Mouse (Mus musculus) stomach, embryonic 16.5 days (tissue): Measurements from ENCODE around the gene Rnf227. TPM values are rescaled to one million over a fixed set of nuclear protein-coding genes. Genes with fewer than 3 reads are reported as not detected.

Experiments used
- ATAC-seq: fragments of 200-750 bp; cut with Nextera tagmentation; 2 replicates; pipeline ENCODE4 v1.8.0; 2017; ENCODE audit warnings: moderate number of reproducible peaks, moderate TSS enrichment; ENCODE audit not compliant: insufficient read depth, low FRiP score
- H3K27ac ChIP-seq: fragments of 300-500 bp; sonication (generic); 2 replicates; pipeline ENCODE4 v1.5.1; 2014; ENCODE audit warnings: low read length
- H3K27me3 ChIP-seq: fragments of 300-500 bp; sonication (generic); 2 replicates; pipeline ENCODE4 v1.6.1; 2014; ENCODE audit warnings: low read length, control low read depth, mixed read lengths; ENCODE audit not compliant: control insufficient read depth, insufficient read depth
- H3K36me3 ChIP-seq: fragments of 300-500 bp; sonication (generic); 2 replicates; pipeline ENCODE4 v1.6.1; 2014; ENCODE audit warnings: low read length; ENCODE audit not compliant: control insufficient read depth, insufficient read depth
- H3K4me1 ChIP-seq: fragments of 300-500 bp; sonication (generic); 2 replicates; pipeline ENCODE4 v1.6.1; 2014; ENCODE audit warnings: low read length, control low read depth, mixed read lengths; ENCODE audit not compliant: control insufficient read depth, insufficient read depth
- H3K4me2 ChIP-seq: fragments of 300-500 bp; sonication (generic); 2 replicates; pipeline ENCODE4 v1.6.1; 2014; ENCODE audit warnings: low read depth, low read length, mixed read lengths
- H3K4me3 ChIP-seq: fragments of 300-500 bp; sonication (generic); replicated peaks from 2 replicates; pipeline ENCODE4 v1.5.1; 2014; ENCODE audit warnings: mild to moderate bottlenecking, low read length
- H3K9ac ChIP-seq: fragments of 300-500 bp; sonication (generic); 2 replicates; pipeline ENCODE4 v1.6.1; 2014; ENCODE audit warnings: low read length
- H3K9me3 ChIP-seq: fragments of 300-500 bp; sonication (generic); replicated peaks from 2 replicates; pipeline ENCODE4 v1.6.1; 2016; ENCODE audit warnings: low read length, control low read depth; ENCODE audit not compliant: control insufficient read depth
- WGBS: fragments of 180-500 bp; shearing (Covaris S2); extraction: QIAGEN DNeasy Blood & Tissue Kit; methylation state at CpG from one replicate; pipeline ENCODE4 v1.1.7; 2014; 5-methylcytosine and 5-hydroxymethylcytosine counted together
- polyA plus RNA-seq: library from polyadenylated mRNA; unstranded; fragments of >200 nt; fragmentation: Nextera tagmentation; extraction: Ambion mirVana; gene quantifications from 2 replicates; pipeline ENCODE4 v1.2.1, GENCODE M21; 2015

The Rnf227 gene
- polyA plus RNA-seq, 1 experiment from 2014 or later = 11.8 TPM

GRCm38 (mm10) chr11:69366855-69367615, 26.8 kb downstream of the Rnf227 start:
- no peak for ATAC-seq
- no peaks in the 10 kb centered on the region for H3K9me3 ChIP-seq
- peak overlapping the region; percentile 99 for H3K9ac ChIP-seq
- WGBS = under 1% methylated on average over 22 of the region's 22 CpGs
- peaks cover 44% of the 10 kb centered on the region for H3K4me1 ChIP-seq
- peak overlapping the region; percentile 100 for H3K27ac ChIP-seq
- peak overlapping the region; percentile 85 for H3K4me3 ChIP-seq
- no peaks in the 10 kb centered on the region for H3K27me3 ChIP-seq
- peaks cover 9% of the 10 kb centered on the region; the same call in 1 of the 2 replicates for H3K36me3 ChIP-seq
- H3K4me2 ChIP-seq = peak overlapping the region; percentile 95

DNA sequence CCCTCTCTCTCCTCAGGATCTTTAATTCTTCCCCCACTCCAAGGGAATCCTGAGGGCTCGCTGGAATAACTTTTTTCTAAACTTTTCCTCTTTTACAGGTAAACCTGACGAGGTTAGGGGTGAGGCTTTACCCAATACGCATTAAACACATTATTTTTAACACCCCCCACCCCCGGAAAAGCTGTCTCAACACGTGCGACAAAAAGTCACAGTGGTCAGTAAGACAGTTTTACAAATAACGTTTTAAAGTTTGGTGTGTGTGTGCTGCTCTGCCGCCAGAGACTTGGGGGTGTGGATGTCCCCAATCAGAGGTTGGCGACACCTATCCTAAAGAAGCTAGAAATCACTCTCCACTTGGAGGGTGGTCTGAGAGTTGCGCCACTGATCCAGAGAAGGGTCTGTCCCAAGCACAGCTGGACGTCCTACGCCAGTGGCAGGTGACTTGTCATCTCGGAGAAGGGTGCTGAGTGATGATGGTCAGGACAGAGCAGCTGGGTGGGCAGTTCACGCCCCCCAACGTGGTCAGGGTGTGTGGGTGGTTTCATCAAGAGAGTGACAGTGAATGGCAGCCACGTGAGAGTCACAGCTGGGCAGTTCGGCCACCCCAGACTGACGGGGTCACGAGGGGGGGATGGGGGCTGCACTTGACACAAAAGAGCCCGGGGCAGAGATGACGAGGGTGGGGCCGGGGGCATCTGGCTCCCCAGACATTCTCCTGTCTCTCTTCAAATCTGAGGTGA, 27.5 kb downstream of the Rnf227 start:
- Histone ChIP-seq H3K36me3 (peaks cover 5% of the 10 kb centered on the region; the same call in 1 of the 2 replicates), H3K4me1 (peaks cover 52% of the 10 kb centered on the region), H3K9me3 (no peaks in the 10 kb centered on the region), H3K9ac (peak overlapping the region; percentile 99), H3K27me3 (no peaks in the 10 kb centered on the region), H3K27ac (peak overlapping the region; percentile 100), H3K4me2 (peak overlapping the region; percentile 95), H3K4me3 (peak overlapping the region; percentile 85)
- WGBS = under 1% methylated on average over 22 of the region's 22 CpGs
- ATAC-seq = no peak

DNA sequence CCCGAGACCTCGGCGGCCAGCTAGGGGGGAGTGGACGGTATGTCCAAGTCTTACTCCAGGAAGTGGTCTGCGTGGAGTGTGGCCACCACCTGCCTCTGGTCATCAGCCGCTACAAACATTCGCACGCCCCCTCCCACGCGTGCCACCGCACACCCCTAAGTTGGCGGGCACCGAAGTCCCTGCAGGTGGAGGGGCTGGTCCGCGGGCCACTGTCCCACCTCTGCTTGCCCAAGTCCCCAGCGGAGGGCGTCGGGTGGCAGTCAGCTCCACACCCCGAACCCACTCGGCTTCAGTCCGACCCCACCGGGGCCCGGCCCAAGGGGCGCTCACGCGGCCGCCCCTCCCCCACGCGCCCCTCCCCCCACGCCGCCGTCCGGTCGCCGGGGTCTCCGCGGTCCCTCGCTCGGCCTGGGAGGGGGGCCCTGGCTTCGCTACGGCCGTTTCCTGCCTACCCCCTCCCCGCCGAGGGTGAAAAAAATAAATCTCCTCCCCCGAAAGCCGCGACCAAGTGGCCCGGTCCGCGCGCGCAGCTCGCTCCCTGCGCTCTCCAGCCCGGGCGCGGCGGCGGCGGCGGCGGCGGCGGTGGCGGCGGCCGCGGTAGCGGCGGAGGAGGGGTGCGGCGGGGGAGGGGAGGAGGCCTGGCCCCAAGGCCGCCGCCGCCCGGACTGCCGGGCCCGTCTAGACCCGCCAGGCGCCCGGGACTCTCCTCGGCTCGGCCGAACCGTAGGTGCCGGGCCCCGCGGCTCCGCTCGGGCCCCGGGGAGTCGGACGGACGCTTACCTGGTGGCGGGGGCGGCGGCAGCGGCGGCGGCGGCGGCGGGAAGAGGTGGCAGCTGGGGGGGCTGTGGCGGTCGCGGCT, 28.3 kb downstream of the Rnf227 start:
- Histone ChIP-seq H3K4me3 (peak overlapping the region; percentile 85), H3K36me3 (no peaks in the 10 kb centered on the region), H3K9ac (peak overlapping the region; percentile 99), H3K27ac (peak overlapping the region; percentile 100), H3K4me2 (peak overlapping the region; percentile 95), H3K4me1 (peaks cover 58% of the 10 kb centered on the region), H3K27me3 (no peaks in the 10 kb centered on the region), H3K9me3 (no peaks in the 10 kb centered on the region)
- no peak for ATAC-seq
- under 1% methylated on average over 80 of the region's 106 CpGs for WGBS

GRCm38 (mm10) chr11:69369215-69369989, 29.1 kb downstream of the Rnf227 start, which contains the start of gene Chd3:
Chd3 (minus strand) TSS chr11:69369406.
- no peak for ATAC-seq
- Histone ChIP-seq H3K4me1 (peaks cover 51% of the 10 kb centered on the region), H3K9ac (peak within 1 kb of the TSS; percentile 99)

DNA sequence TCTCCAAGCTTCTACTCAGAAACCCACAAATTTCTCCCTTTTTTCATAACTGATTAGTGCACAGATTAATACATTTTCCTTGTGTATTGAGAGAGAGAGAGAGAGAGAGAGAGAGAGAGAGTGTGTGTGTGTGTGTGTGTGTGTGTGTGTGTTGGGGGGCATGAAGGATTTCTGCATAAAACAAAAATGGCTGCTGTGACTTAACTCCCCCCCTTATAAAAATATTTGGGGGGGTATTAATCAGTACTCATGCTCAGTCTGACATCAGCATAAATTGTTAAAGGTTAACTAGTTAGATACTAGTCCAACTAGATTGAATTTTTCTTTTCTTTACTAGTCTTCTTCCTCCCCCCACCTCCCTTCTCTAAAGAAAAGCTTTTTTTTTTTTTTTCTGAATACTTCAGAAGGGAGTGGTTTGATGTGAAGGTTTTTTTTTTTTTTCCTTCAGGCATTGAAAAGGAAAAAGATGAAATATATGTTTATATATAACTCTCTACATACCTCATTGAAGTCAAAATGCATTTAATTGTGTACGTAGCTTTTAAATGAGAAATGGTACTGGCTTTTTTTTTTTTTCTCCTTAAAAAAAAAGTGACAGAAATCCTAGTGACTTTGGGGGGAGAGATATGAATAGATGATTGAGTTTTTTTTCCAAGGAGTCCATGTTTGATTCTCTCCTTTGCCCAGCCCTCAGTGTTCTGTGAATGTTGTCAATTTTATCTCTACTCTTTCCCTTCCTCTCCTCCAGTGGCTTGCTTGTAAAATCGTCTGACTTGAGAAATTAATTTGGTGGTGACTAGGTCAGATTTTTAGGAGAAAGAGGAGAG, 29.9 kb downstream of the Rnf227 start:
- peaks cover 43% of the 10 kb centered on the region for H3K4me1 ChIP-seq
- WGBS = 13% methylated on average over 2 of the region's 2 CpGs
- no peak for ATAC-seq

More at GRCm38 (mm10) chr11:69369215-69369989, 29.1 kb downstream of the Rnf227 start, which contains the start of gene Chd3:
- WGBS = under 1% methylated on average over 20 of the region's 34 CpGs
- Histone ChIP-seq H3K4me3 (peak within 1 kb of the TSS; percentile 85), H3K4me2 (peak within 1 kb of the TSS; percentile 95), H3K27me3 (no peaks in the 10 kb centered on the region), H3K36me3 (no peaks in the 10 kb centered on the region), H3K9me3 (no peaks in the 10 kb centered on the region), H3K27ac (peak within 1 kb of the TSS; percentile 100)

GRCm38 (mm10) chr11:69370817-69371215, 30.6 kb downstream of the Rnf227 start:
- H3K27ac ChIP-seq = peak overlapping the region; percentile 89
- no peaks in the 10 kb centered on the region for H3K36me3 ChIP-seq
- H3K27me3 ChIP-seq = no peaks in the 10 kb centered on the region
- H3K4me2 ChIP-seq = peak overlapping the region; percentile 40
- 0 out of 2 replicates have a peak overlapping the region, but pooled peaks have one; percentile 5 for H3K9ac ChIP-seq
- peak overlapping the region; percentile 2; the same call in 1 of the 2 replicates for H3K4me3 ChIP-seq
- no peaks in the 10 kb centered on the region for H3K9me3 ChIP-seq
- 12% methylated on average over 9 of the region's 9 CpGs for WGBS
- no peak for ATAC-seq
- H3K4me1 ChIP-seq = peaks cover 37% of the 10 kb centered on the region

More for the DNA sequence above, 29.9 kb downstream of the Rnf227 start:
- Histone ChIP-seq H3K4me3 (peak overlapping the region; percentile 85), H3K4me2 (peak overlapping the region; percentile 95), H3K36me3 (no peaks in the 10 kb centered on the region), H3K9ac (peak overlapping the region; percentile 99; the same call in 1 of the 2 replicates), H3K27ac (peak overlapping the region; percentile 100), H3K27me3 (no peaks in the 10 kb centered on the region), H3K9me3 (no peaks in the 10 kb centered on the region)

GRCm38 (mm10) chr11:69371601-69372000, 31.3 kb downstream of the Rnf227 start:
- Histone ChIP-seq H3K4me2 (peak overlapping the region; percentile 40; the same call in 1 of the 2 replicates), H3K4me3 (no peak overlapping the region)
- 52% methylated on average over 12 of the region's 12 CpGs for WGBS

More at GRCm38 (mm10) chr11:69371601-69372000, 31.3 kb downstream of the Rnf227 start:
- Histone ChIP-seq H3K27me3 (no peaks in the 10 kb centered on the region), H3K9ac (peak overlapping the region; percentile 5; the same call in 1 of the 2 replicates), H3K4me1 (peaks cover 33% of the 10 kb centered on the region), H3K9me3 (no peaks in the 10 kb centered on the region), H3K27ac (peak overlapping the region; percentile 89), H3K36me3 (no peaks in the 10 kb centered on the region; the same call in 1 of the 2 replicates)
- no peak for ATAC-seq
